ENCODE assay signal across 13 mouse cellular contexts in the genomic region with DNA sequence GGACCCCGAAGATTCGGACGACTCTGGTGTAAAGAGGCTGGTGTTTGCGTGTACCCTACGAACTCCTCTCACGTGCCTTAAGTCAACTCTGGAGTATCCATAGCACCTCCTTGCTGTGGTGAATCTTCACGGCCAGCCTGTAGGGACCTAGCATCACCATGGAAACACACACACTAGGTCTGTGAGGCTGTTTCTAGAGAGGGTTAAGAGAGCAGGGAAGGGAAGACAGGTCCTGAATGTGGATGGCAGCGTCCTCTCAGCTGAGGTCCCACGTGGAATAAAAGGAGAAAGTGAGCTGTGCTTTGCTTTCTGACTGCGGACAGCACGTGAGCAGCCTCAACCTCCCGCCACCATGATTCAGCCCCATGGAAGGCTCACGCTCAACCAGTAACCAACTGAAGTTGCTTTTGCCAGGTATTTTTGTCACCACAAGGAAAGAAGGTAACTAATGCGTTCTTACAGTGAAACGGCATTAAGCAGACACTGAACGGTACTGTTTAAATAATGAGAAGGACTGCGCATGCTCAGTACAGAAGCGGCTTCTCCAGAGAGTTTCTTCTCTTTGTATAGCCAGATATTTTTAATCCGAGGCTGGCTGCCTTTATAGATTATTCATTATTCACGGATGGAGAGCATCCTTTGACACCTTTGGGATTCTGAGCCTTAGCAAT. TPM values are rescaled to one million over a fixed set of nuclear protein-coding genes. Genes with fewer than 3 reads are reported as not detected.
DNase-seq lines count a peak whose midpoint lies in the region; ATAC-seq and TF ChIP-seq lines count a peak whose summit lies in the region.
"Had no signal": no experiment of that assay in that cellular context is flagged by ENCODE, and none has a peak within 500 bp of the region (broad histone marks: within the 10 kb centered on the region; RNA-seq: fewer than 3 reads in every experiment).

No protein-coding gene starts in this region.

- H3K36me3 ChIP-seq in heart, embryonic 15.5 days: no peaks in the 10 kb centered on the region
- no peaks in the 10 kb centered on the region for H3K36me3 ChIP-seq in heart, adult 2 months (ENCODE audit: control insufficient read depth, insufficient read depth, low read length)
- no peaks in the 10 kb centered on the region for H3K36me3 ChIP-seq in lung, embryonic 16.5 days (ENCODE audit: control insufficient read depth, insufficient read depth, low read length)
- no peaks in the 10 kb centered on the region for H3K36me3 ChIP-seq in forebrain, postnatal 0 days (ENCODE audit: insufficient read depth)
- no peaks in the 10 kb centered on the region for H3K36me3 ChIP-seq in neural tube, embryonic 14.5 days (ENCODE audit: control insufficient read depth, insufficient read depth, low read length)
- H3K36me3 ChIP-seq: limb, embryonic 12.5 days had no signal

- peaks cover 13% of the 10 kb centered on the region; the same call in 1 of the 2 replicates for H3K4me1 ChIP-seq in heart, embryonic 15.5 days (replicated peaks)
- no peaks in the 10 kb centered on the region for H3K4me1 ChIP-seq in heart, adult 2 months (ENCODE audit: control insufficient read depth, insufficient read depth, low read length)
- no peaks in the 10 kb centered on the region for H3K4me1 ChIP-seq in lung, embryonic 16.5 days (replicated peaks; ENCODE audit: control insufficient read depth, insufficient read depth, low read length)
- H3K4me1 ChIP-seq in forebrain, postnatal 0 days (ENCODE audit: insufficient read depth): no peaks in the 10 kb centered on the region
- no peaks in the 10 kb centered on the region for H3K4me1 ChIP-seq in neural tube, embryonic 14.5 days (ENCODE audit: control insufficient read depth, insufficient read depth, low read length)
- H3K4me1 ChIP-seq: limb, embryonic 12.5 days had no signal

- no peak for TF ChIP-seq EP300 in heart, adult 2 months (IDR thresholded peaks at IDR 0.05; ENCODE audit: insufficient read depth, low read depth, low read length)

- 65% methylated on average over 20 of the region's 20 CpGs for WGBS in heart, embryonic 15.5 days
- 67% methylated on average over 20 of the region's 20 CpGs for WGBS in heart, adult 2 months
- 47% methylated on average over 20 of the region's 20 CpGs for WGBS in lung, embryonic 16.5 days
- WGBS in forebrain, postnatal 0 days: 60% methylated on average over 20 of the region's 20 CpGs
- WGBS in neural tube, embryonic 14.5 days: 59% methylated on average over 20 of the region's 20 CpGs

- no peaks in the 10 kb centered on the region for H3K79me2 ChIP-seq in heart, adult 2 months (replicated peaks; ENCODE audit: control insufficient read depth, insufficient read depth, low read length)

- no peak for TF ChIP-seq POLR2A in heart, adult 2 months (IDR thresholded peaks at IDR 0.05; ENCODE audit: insufficient read depth, low read depth, low read length)

- no peak overlapping the region for H3K4me3 ChIP-seq in heart, embryonic 15.5 days
- no peak overlapping the region for H3K4me3 ChIP-seq in heart, adult 2 months
- H3K4me3 ChIP-seq in lung, embryonic 16.5 days (ENCODE audit: low read length): peak overlapping the region; percentile 5
- peak overlapping the region; percentile 12; the same call in 1 of the 2 replicates for H3K4me3 ChIP-seq in forebrain, postnatal 0 days (ENCODE audit: low read depth, low read length)
- H3K4me3 ChIP-seq in neural tube, embryonic 14.5 days (ENCODE audit: low read depth, low read length): no peak overlapping the region
- H3K4me3 ChIP-seq: limb, embryonic 12.5 days had no signal

- H3K27ac ChIP-seq in heart, embryonic 15.5 days: no peak overlapping the region
- H3K27ac ChIP-seq in heart, adult 2 months: no peak overlapping the region
- no peak overlapping the region for H3K27ac ChIP-seq in lung, embryonic 16.5 days (ENCODE audit: low read length)
- H3K27ac ChIP-seq in forebrain, postnatal 0 days (ENCODE audit: low read depth, low read length): peak overlapping the region; percentile 29; the same call in 1 of the 2 replicates
- no peak overlapping the region for H3K27ac ChIP-seq in neural tube, embryonic 14.5 days (ENCODE audit: low read depth, low read length)
- H3K27ac ChIP-seq: limb, embryonic 12.5 days had no signal

- H3K4me2 ChIP-seq in heart, embryonic 15.5 days: peak overlapping the region; percentile 32; the same call in 1 of the 2 replicates
- H3K4me2 ChIP-seq in lung, embryonic 16.5 days (ENCODE audit: low read depth, low read length): peak overlapping the region; percentile 12
- peak overlapping the region; percentile 29 for H3K4me2 ChIP-seq in forebrain, postnatal 0 days (ENCODE audit: low read depth)
- H3K4me2 ChIP-seq in neural tube, embryonic 14.5 days (ENCODE audit: low read depth, low read length): peak overlapping the region; percentile 23; the same call in 1 of the 2 replicates
- H3K4me2 ChIP-seq: limb, embryonic 12.5 days had no signal

- no peaks in the 10 kb centered on the region for H3K9me3 ChIP-seq in heart, embryonic 15.5 days (replicated peaks)
- no peaks in the 10 kb centered on the region for H3K9me3 ChIP-seq in lung, embryonic 16.5 days (ENCODE audit: control insufficient read depth, low read length)
- H3K9me3 ChIP-seq in forebrain, postnatal 0 days (ENCODE audit: low read length): no peaks in the 10 kb centered on the region
- no peaks in the 10 kb centered on the region for H3K9me3 ChIP-seq in neural tube, embryonic 14.5 days (ENCODE audit: control insufficient read depth, low read length)
- H3K9me3 ChIP-seq: limb, embryonic 12.5 days had no signal

- no peaks in the 10 kb centered on the region for H3K27me3 ChIP-seq in heart, embryonic 15.5 days
- peaks cover 2% of the 10 kb centered on the region; the same call in 1 of the 2 replicates for H3K27me3 ChIP-seq in heart, adult 2 months (ENCODE audit: control insufficient read depth, insufficient read depth, low read length)
- H3K27me3 ChIP-seq in lung, embryonic 16.5 days (ENCODE audit: control insufficient read depth, insufficient read depth, low read depth, low read length): no peaks in the 10 kb centered on the region
- no peaks in the 10 kb centered on the region for H3K27me3 ChIP-seq in forebrain, postnatal 0 days (ENCODE audit: insufficient read depth, low read length)
- H3K27me3 ChIP-seq in neural tube, embryonic 14.5 days (ENCODE audit: control insufficient read depth, insufficient read depth, low read length): no peaks in the 10 kb centered on the region
- H3K27me3 ChIP-seq: limb, embryonic 12.5 days had no signal

- no peak for ATAC-seq in heart, embryonic 15.5 days (replicated peaks; ENCODE audit: insufficient number of reproducible peaks, insufficient read depth, low FRiP score, low read depth)
- ATAC-seq in lung, embryonic 16.5 days (ENCODE audit: low read depth): no peak
- peak; percentile 42; the same call in 1 of the 2 replicates for ATAC-seq in forebrain, postnatal 0 days
- no peak for ATAC-seq in neural tube, embryonic 14.5 days (ENCODE audit: low read depth)

- no peak overlapping the region for H3K9ac ChIP-seq in heart, embryonic 15.5 days
- H3K9ac ChIP-seq in heart, adult 2 months (ENCODE audit: low read depth, low read length): no peak overlapping the region
- no peak overlapping the region for H3K9ac ChIP-seq in lung, embryonic 16.5 days (ENCODE audit: low read length)
- H3K9ac ChIP-seq in forebrain, postnatal 0 days: no peak overlapping the region
- no peak overlapping the region for H3K9ac ChIP-seq in neural tube, embryonic 14.5 days (replicated peaks; ENCODE audit: low read depth, low read length)

- intact Hi-C loops in heart, adult 2 months (cut with DNase I): no loop called here

- DNase-seq in heart, adult 2 months: no peak
- no peak for DNase-seq in lung, postnatal 10 days
- DNase-seq in forebrain, postnatal 0 days: peak; percentile 47
- DNase-seq in embryo, embryonic 9.5 days (ENCODE audit: extremely low spot score): no peak
- DNase-seq in right cerebral cortex, adult 18-20 months: no peak
- DNase-seq: adrenal gland, adult 2 months; cerebellum, adult 9-10 months; kidney, postnatal 4 days; thymus, postnatal 25 days had no signal

- TF ChIP-seq CTCF in heart, adult 2 months (IDR thresholded peaks at IDR 0.05): no peak
- 0 out of 2 replicates have a peak, but pooled peaks have one; percentile 8 for TF ChIP-seq CTCF in forebrain, postnatal 0 days (IDR thresholded peaks at IDR 0.05; ENCODE audit: low read depth)

RNA-seq across cellular contexts. Expression of a gene that starts 18.5 kb away (rescaled TPM):
- 4.3 and 22.6 TPM in 2 replicates for polyA plus RNA-seq in heart, embryonic 15.5 days (2015; fragmentation: Nextera tagmentation; extraction: Ambion mirVana)
- 1 to 10 TPM in 1 of 2 experiments, under 1 TPM in 1; 0.34 to 1.8 TPM for total RNA-seq in heart, adult 2 months (2021)
- polyA plus RNA-seq in heart, adult 2 months (2012; rRNA removed): 1.3 and 4.4 TPM in 2 replicates
- 4.5 and 10.9 TPM in 2 replicates for polyA plus RNA-seq in lung, embryonic 16.5 days (2015; fragmentation: Nextera tagmentation; extraction: Ambion mirVana)
- 1.4 and 1.7 TPM in 2 replicates for total RNA-seq in forebrain, postnatal 0 days (2014; rRNA removed)
- polyA plus RNA-seq in forebrain, postnatal 0 days (2015; fragmentation: Nextera tagmentation; extraction: Ambion mirVana): 0.15 and 0.38 TPM in 2 replicates
- polyA plus RNA-seq in neural tube, embryonic 14.5 days (2014; fragmentation: Nextera tagmentation; extraction: Ambion mirVana): 1.0 and 1.3 TPM in 2 replicates

RNA-seq across cellular contexts. Expression of a gene that starts 26.4 kb away (rescaled TPM):
- polyA plus RNA-seq in heart, embryonic 15.5 days (2015; fragmentation: Nextera tagmentation; extraction: Ambion mirVana): 36.0 and 46.3 TPM in 2 replicates
- total RNA-seq in heart, adult 2 months (2021): 10 to 100 TPM; 22.3 to 31.9 TPM
- polyA plus RNA-seq in heart, adult 2 months (2012; rRNA removed): 57.5 and 68.8 TPM in 2 replicates
- polyA plus RNA-seq in lung, embryonic 16.5 days (2015; fragmentation: Nextera tagmentation; extraction: Ambion mirVana): 54.3 and 55.1 TPM in 2 replicates
- 102 and 198 TPM in 2 replicates for total RNA-seq in forebrain, postnatal 0 days (2014; rRNA removed)
- 71.3 and 78.4 TPM in 2 replicates for polyA plus RNA-seq in forebrain, postnatal 0 days (2015; fragmentation: Nextera tagmentation; extraction: Ambion mirVana)
- 63.4 and 64.5 TPM in 2 replicates for polyA plus RNA-seq in neural tube, embryonic 14.5 days (2014; fragmentation: Nextera tagmentation; extraction: Ambion mirVana)

RNA-seq across cellular contexts. Expression of a gene that starts 45.7 kb away (rescaled TPM):
- 1.4 and 2.6 TPM in 2 replicates for polyA plus RNA-seq in heart, embryonic 15.5 days (2015; fragmentation: Nextera tagmentation; extraction: Ambion mirVana)
- total RNA-seq in heart, adult 2 months (2021): 1 to 10 TPM; 4.0 to 4.9 TPM
- 3.0 and 5.6 TPM in 2 replicates for polyA plus RNA-seq in heart, adult 2 months (2012; rRNA removed)
- polyA plus RNA-seq in lung, embryonic 16.5 days (2015; fragmentation: Nextera tagmentation; extraction: Ambion mirVana): 2.3 and 2.4 TPM in 2 replicates
- 5.2 and 6.3 TPM in 2 replicates for total RNA-seq in forebrain, postnatal 0 days (2014; rRNA removed)
- polyA plus RNA-seq in forebrain, postnatal 0 days (2015; fragmentation: Nextera tagmentation; extraction: Ambion mirVana): 2.2 and 2.4 TPM in 2 replicates
- 3.4 TPM in 2 replicates for polyA plus RNA-seq in neural tube, embryonic 14.5 days (2014; fragmentation: Nextera tagmentation; extraction: Ambion mirVana)

Comparison
In these comparisons a context has a peak if more than half of its experiments do, and no peak if none do; other contexts are left out.
1. H3K4me3 ChIP-seq: peak in lung, embryonic 16.5 days (single experiment) and forebrain, postnatal 0 days (single experiment); none in heart, embryonic 15.5 days (single experiment), heart, adult 2 months (single experiment) and neural tube, embryonic 14.5 days (single experiment).
2. Peak in every context shown above with its lines, with median percentiles within 50 percentile points of each other: H3K4me2 ChIP-seq.